Mouse (Mus musculus) cortical plate, adult 2 months (tissue): ENCODE results near the gene Shtn1. TPM values are rescaled to one million over a fixed set of nuclear protein-coding genes. Genes with fewer than 3 reads are reported as not detected.

Experiments
- H3K27ac ChIP-seq: fragments of 200-500 bp; 2 replicates; pipeline ENCODE4 v1.5.1; 2012; ENCODE audit warnings: low read length, control low read depth, inconsistent platforms; ENCODE audit not compliant: insufficient read depth
- H3K4me1 ChIP-seq: fragments of 200-500 bp; 2 replicates; pipeline ENCODE4 v1.6.1; 2011; ENCODE audit warnings: low read length; ENCODE audit not compliant: control insufficient read depth, insufficient read depth
- H3K4me3 ChIP-seq: fragments of 200-500 bp; 2 replicates; pipeline ENCODE4 v1.5.1; 2011; ENCODE audit warnings: mild to moderate bottlenecking, low read length, control low read depth; ENCODE audit not compliant: insufficient read depth
- CTCF ChIP-seq: fragments of 200-500 bp; IDR thresholded peaks from 2 replicates; pipeline ENCODE4 v1.5.1; 2011; ENCODE audit warnings: mild to moderate bottlenecking, control low read depth, low read length; ENCODE audit not compliant: insufficient read depth; ENCODE audit errors: extremely low read depth
- POLR2A ChIP-seq: fragments of 200-500 bp; IDR thresholded peaks from 2 replicates; pipeline ENCODE4 v1.6.1; 2011; ENCODE audit warnings: mild to moderate bottlenecking, low read length, control low read depth; ENCODE audit not compliant: insufficient read depth; ENCODE audit errors: extremely low read depth
- polyA plus RNA-seq: library from polyadenylated mRNA; depleted of rRNA; stranded (reverse); fragments of >200 nt; gene quantifications from 2 replicates; pipeline ENCODE4 v1.2.3, GENCODE M21; 2012; rRNA removed

The Shtn1 gene
- polyA plus RNA-seq, result 21.8 and 23.0 TPM in 2 replicates

DNA sequence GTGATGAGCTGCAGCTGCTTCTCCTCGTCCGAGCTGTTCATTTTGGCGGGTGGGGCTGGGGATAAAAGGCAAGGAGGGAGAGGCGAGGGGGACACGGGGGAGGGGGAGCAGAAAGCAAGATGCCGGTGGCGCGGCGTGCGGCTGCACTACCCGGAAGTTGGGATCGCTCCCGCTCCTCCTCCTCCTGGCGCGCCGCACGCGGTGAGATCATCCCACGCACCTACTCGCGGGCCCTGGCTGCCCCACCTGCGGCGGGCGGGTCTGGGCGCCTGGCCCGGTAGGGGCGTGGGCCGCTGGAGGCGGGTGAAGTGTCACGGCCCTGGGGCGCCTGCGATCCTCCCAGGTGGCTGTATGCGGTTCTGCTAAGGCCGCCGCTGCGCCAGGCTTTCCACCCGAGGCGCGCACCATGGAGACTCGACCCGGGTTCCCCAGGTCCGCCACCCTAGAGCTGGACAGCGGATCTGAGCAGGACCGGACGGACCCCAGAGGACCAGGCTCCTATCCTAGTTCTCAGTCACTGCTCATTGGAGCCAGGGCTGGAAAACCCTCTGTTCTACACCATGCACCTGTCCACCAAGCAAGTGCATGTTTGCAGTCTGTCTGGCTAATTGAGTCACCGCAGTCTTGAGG lies at the start of gene Shtn1:
Gene Shtn1 (minus strand): TSS at position 629 of the 630 bp plus-strand sequence.
- Histone ChIP-seq H3K4me3 (peak within 1 kb of the TSS; percentile 88), H3K4me1 (peaks cover 7% of the 10 kb centered on the region), H3K27ac (peak within 1 kb of the TSS; percentile 76)
- TF ChIP-seq CTCF (no peak), POLR2A (0 out of 2 replicates have a peak, but pooled peaks have one; percentile 42)

DNA sequence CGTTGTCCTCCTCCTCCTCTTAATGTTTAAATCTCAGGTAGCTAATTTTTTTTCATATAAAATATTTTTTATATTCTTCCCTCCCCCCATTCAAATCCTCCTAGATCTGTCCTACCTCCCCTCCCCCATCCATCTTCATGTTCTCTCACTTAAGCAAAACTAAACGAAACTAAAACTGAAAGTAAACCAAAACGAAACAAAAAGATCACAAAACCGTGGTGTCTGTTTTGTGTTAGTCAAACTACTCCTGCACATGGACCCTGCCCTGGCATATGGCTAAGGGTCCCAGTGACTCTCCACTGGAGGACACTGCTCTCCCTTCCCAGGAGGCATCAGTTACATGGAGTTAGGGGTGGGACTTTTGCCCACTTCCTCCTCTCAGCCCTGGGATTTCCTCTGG lies 38.3 kb upstream of the Shtn1 start:
- TF ChIP-seq POLR2A (no peak), CTCF (no peak)
- Histone ChIP-seq H3K4me3 (no peak overlapping the region), H3K27ac (no peak overlapping the region), H3K4me1 (no peaks in the 10 kb centered on the region)

DNA sequence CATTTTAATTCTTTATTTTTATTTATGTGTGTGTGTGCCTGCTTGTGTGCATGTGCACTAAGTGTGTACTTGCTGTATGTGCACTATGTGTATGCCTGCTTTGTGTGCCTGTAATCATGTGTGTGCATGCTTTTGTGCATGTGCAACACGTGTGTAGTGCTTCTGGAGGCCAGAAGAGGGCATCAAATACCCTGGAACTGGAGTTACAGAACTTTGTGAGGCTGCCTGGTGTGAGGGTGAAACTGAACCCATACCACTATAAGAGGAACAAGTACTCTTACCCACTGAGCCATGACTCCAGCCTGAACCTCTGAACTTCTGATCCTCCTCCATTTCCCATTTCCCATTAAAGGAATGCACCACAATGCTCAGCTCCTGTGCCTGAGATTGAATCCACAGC lies 34.0 kb upstream of the Shtn1 start:
- Histone ChIP-seq H3K4me1 (no peaks in the 10 kb centered on the region), H3K4me3 (no peak overlapping the region), H3K27ac (no peak overlapping the region)
- TF ChIP-seq POLR2A (no peak), CTCF (no peak)

DNA sequence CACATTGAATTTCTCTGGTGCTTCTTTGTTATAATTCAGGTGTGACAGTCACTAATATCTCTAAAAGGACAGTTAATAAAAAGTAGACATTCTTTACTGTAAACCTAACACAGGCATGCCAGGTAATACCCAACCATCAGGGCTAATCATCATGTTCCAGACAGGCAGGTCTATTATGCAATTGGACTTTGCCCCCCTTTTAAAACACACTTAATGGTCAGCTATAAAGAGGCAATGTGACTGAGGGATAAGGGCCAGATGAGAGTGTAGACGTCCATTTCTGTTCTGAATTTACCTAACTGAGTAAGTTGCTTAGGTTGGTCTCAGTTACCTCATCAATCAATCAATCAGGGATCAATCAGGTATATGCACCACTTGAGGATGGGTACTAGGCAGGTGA lies 22.4 kb upstream of the Shtn1 start:
- H3K27ac ChIP-seq, result no peak overlapping the region
- H3K4me3 ChIP-seq, result no peak overlapping the region
- TF ChIP-seq CTCF, result no peak
- TF ChIP-seq POLR2A, result no peak
- no peaks in the 10 kb centered on the region for H3K4me1 ChIP-seq

- H3K4me1 ChIP-seq, result no peaks in the 10 kb centered on the region
- TF ChIP-seq CTCF (no peak), POLR2A (no peak)
- H3K27ac ChIP-seq, result no peak overlapping the region
- H3K4me3 ChIP-seq, result no peak overlapping the region
Measured at GRCm38 (mm10) chr19:59092295-59092694, 16.4 kb upstream of the Shtn1 start.

GRCm38 (mm10) chr19:59090337-59090736 lies 14.4 kb upstream of the Shtn1 start:
- Histone ChIP-seq H3K4me1 (no peaks in the 10 kb centered on the region), H3K27ac (no peak overlapping the region), H3K4me3 (no peak overlapping the region)
- TF ChIP-seq CTCF (no peak), POLR2A (no peak)

DNA sequence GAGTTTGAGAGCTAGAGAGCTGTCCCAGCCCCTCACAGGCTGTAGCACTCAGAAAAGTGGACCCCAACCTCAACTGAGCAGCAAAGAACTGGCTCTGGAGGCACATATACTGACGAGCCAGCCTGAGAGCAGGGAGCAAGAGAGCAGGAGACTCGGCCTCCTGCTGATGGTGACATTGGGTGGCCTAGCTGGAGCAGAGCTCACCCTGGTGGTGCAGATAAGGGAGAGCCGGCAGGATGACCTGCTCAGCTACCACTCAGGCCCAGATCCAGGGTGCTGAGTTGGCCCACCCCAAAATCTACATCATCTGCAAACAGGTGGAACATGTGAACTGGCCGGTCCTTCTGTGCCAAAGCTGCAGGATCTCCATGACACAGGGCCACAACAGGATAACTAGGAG lies 8.4 kb upstream of the Shtn1 start:
- no peaks in the 10 kb centered on the region for H3K4me1 ChIP-seq
- H3K27ac ChIP-seq, result no peak overlapping the region
- TF ChIP-seq CTCF (no peak), POLR2A (no peak)

GRCm38 (mm10) chr19:59076131-59076530 lies 231 bp upstream of the Shtn1 start:
- TF ChIP-seq POLR2A (no peak), CTCF (no peak)
- Histone ChIP-seq H3K4me3 (peak overlapping the region; percentile 88), H3K4me1 (peaks cover 7% of the 10 kb centered on the region), H3K27ac (no peak overlapping the region)

More for the DNA sequence above, 8.4 kb upstream of the Shtn1 start:
- H3K4me3 ChIP-seq, result no peak overlapping the region

- H3K4me1 ChIP-seq, result peaks cover 7% of the 10 kb centered on the region
- peak overlapping the region; percentile 88 for H3K4me3 ChIP-seq
- TF ChIP-seq CTCF, result no peak
- TF ChIP-seq POLR2A, result no peak
- H3K27ac ChIP-seq, result peak overlapping the region; percentile 76
Measured at GRCm38 (mm10) chr19:59074841-59075471, 944 bp downstream of the Shtn1 start.

DNA sequence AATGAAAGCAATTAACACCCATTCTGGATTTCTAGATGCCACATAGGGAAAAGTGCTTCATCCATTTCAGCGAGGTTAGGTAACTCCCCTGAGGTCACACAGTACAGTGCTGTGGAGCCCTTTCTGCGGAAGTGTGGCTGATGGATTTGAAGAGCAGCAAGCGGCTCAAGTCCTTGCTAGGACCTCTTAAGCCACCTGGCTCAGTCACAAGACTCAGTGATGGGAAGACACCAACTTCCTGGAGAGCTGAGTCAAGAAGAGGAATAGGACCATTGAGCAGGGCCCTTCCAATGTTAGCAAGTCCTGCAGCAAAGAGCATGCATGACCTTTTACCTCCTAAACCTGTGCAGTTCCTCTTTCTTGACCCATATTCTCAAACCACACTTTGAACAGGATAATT lies 1.5 kb downstream of the Shtn1 start:
- Histone ChIP-seq H3K4me1 (peaks cover 7% of the 10 kb centered on the region), H3K4me3 (peak overlapping the region; percentile 88), H3K27ac (no peak overlapping the region)
- TF ChIP-seq CTCF, result no peak
- no peak for TF ChIP-seq POLR2A
